Mouse (Mus musculus) embryonic facial prominence, embryonic 13.5 days (tissue): ENCODE measurements around the gene Prickle2. TPM values are rescaled to one million over a fixed set of nuclear protein-coding genes. Genes with fewer than 3 reads are reported as not detected.

ENCODE experiments used
- ATAC-seq: fragments of 200-750 bp; cut with Nextera tagmentation; 2 replicates; pipeline ENCODE4 v1.8.0; 2017; ENCODE audit warnings: low read depth; ENCODE audit not compliant: insufficient number of reproducible peaks, insufficient read depth, low FRiP score, low TSS enrichment
- H3K27ac ChIP-seq: fragments of 300-500 bp; sonication (generic); 2 replicates; pipeline ENCODE4 v1.5.1; 2015; ENCODE audit warnings: moderate library complexity, mild to moderate bottlenecking, inconsistent platforms
- H3K27me3 ChIP-seq: fragments of 300-500 bp; sonication (generic); 2 replicates; pipeline ENCODE4 v1.6.1; 2015; ENCODE audit warnings: mild to moderate bottlenecking, inconsistent platforms
- H3K36me3 ChIP-seq: fragments of 300-500 bp; sonication (generic); 2 replicates; pipeline ENCODE4 v1.6.1; 2015; ENCODE audit warnings: mild to moderate bottlenecking, inconsistent platforms
- H3K4me1 ChIP-seq: fragments of 300-500 bp; sonication (generic); 2 replicates; pipeline ENCODE4 v1.6.1; 2015; ENCODE audit warnings: inconsistent platforms
- H3K4me2 ChIP-seq: fragments of 300-500 bp; sonication (generic); 2 replicates; pipeline ENCODE4 v1.6.1; 2015; ENCODE audit warnings: moderate library complexity, mild to moderate bottlenecking, inconsistent platforms
- H3K4me3 ChIP-seq: fragments of 300-500 bp; sonication (generic); 2 replicates; pipeline ENCODE4 v1.5.1; 2015; ENCODE audit warnings: mild to moderate bottlenecking, inconsistent platforms
- H3K9ac ChIP-seq: fragments of 300-500 bp; sonication (generic); 2 replicates; pipeline ENCODE4 v1.6.1; 2015; ENCODE audit warnings: mild to moderate bottlenecking, inconsistent platforms
- H3K9me3 ChIP-seq: fragments of 300-500 bp; sonication (generic); 2 replicates; pipeline ENCODE4 v1.6.1; 2016; ENCODE audit warnings: inconsistent platforms
- WGBS: fragments of 180-500 bp; shearing (Covaris S2); methylation state at CpG from one replicate; pipeline ENCODE4 v1.1.7; 2015; ENCODE audit warnings: mixed read lengths; 5-methylcytosine and 5-hydroxymethylcytosine counted together
- polyA plus RNA-seq: library from polyadenylated mRNA; unstranded; fragments of >200 nt; fragmentation: Nextera tagmentation; extraction: Ambion mirVana; gene quantifications from 2 replicates; pipeline ENCODE4 v1.2.1, GENCODE M21; 2015

The Prickle2 gene
- polyA plus RNA-seq, 1 experiment from 2014 or later: 6.5 TPM

DNA sequence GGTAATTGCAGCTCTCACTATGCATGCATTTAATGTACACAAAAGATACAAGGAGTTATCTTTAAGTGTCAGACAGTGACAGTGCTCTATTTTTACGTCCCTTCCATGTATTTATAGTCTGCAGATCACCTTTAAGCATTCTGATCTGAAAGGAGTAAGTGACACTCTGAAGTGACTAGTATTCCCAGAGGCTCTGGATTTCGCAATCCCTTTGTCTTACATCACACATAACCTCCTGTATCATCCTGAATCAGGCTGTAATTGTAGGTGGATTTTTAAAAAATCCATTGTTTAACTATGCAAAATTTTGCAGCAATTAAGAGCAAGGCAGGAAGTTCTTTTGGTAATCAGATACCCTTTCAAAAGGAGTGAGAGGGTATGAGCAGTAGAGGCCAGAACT lies 196.2 kb downstream of the Prickle2 start:
- no peak for ATAC-seq
- 56% methylated on average over 2 of the region's 2 CpGs for WGBS
- Histone ChIP-seq H3K4me3 (no peak overlapping the region), H3K27me3 (no peaks in the 10 kb centered on the region), H3K27ac (no peak overlapping the region), H3K4me2 (no peak overlapping the region), H3K9ac (no peak overlapping the region), H3K36me3 (no peaks in the 10 kb centered on the region), H3K9me3 (no peaks in the 10 kb centered on the region), H3K4me1 (no peaks in the 10 kb centered on the region)

DNA sequence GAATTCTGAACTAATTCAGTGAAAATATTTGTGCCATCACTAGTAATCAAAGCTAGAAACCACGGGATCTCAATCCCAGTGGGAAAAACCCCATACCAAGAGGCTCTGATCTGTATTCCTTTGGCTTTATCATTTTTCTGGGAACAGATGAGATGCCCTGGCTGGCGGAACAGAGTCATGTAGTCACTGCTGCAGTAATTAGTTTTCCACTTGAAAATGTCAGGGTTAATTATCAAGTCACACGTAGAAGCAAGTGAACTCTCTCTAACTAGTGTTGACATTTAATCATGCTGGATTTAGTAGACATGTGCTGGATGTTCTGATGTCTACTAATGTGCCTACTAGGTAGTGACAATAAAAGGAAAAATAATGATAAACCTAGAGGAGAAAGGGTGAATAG lies 199.7 kb downstream of the Prickle2 start:
- no peak overlapping the region for H3K4me3 ChIP-seq
- no peak for ATAC-seq
- 61% methylated on average over 3 of the region's 3 CpGs for WGBS

DNA sequence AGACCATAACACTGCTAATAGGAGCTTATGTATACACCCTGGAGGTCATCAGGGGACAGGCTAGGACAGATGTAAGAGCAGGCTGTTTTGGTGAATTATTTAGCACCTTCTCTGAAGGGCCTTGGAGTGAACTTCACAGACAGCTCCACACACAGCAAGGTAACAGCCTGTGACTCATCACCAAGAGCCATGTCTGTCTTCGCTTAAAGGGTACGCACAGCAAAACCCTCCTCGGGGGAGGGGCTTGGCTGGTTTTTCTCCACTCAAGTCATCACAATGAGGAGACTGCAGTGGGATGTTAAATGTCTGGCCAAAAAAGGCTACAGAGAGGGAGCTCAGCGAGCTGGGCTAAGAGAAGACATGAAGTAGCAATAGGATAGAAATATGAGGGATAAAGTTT lies 206.5 kb downstream of the Prickle2 start:
- H3K36me3 ChIP-seq: peaks cover 4% of the 10 kb centered on the region; the same call in 1 of the 2 replicates
- no peak for ATAC-seq
- H3K27ac ChIP-seq: no peak overlapping the region
- peaks cover 15% of the 10 kb centered on the region for H3K4me1 ChIP-seq
- no peak overlapping the region for H3K4me2 ChIP-seq
- no peaks in the 10 kb centered on the region for H3K9me3 ChIP-seq
- H3K4me3 ChIP-seq: no peak overlapping the region
- H3K9ac ChIP-seq: 0 out of 2 replicates have a peak overlapping the region, but pooled peaks have one; percentile 8
- 54% methylated on average over 4 of the region's 4 CpGs for WGBS
- H3K27me3 ChIP-seq: no peaks in the 10 kb centered on the region

More for the DNA sequence above, 199.7 kb downstream of the Prickle2 start:
- H3K4me2 ChIP-seq: no peak overlapping the region
- H3K27me3 ChIP-seq: no peaks in the 10 kb centered on the region
- H3K4me1 ChIP-seq: no peaks in the 10 kb centered on the region
- H3K9me3 ChIP-seq: no peaks in the 10 kb centered on the region
- no peak overlapping the region for H3K9ac ChIP-seq
- H3K27ac ChIP-seq: no peak overlapping the region
- H3K36me3 ChIP-seq: no peaks in the 10 kb centered on the region

DNA sequence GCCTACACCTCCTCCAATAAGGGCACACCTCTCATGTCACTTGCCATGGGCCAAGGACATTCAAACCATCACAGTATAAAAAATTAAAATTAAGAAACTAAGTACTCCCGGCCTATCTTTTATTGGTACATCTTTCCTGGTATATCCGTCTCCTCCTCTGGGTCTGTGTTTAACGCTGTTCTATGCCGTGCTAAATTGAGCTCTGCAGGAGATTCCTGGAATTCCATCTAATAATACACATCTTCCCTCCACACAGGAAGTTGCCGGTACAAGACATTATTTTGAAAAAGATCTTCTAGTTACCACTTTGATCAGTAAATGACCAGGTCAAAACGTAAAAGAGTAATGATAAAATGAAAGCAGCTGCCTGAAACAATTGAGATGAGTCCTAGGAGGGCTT lies 207.4 kb downstream of the Prickle2 start:
- no peaks in the 10 kb centered on the region for H3K9me3 ChIP-seq
- H3K27ac ChIP-seq: no peak overlapping the region
- peaks cover 15% of the 10 kb centered on the region for H3K4me1 ChIP-seq
- H3K36me3 ChIP-seq: peaks cover 4% of the 10 kb centered on the region; the same call in 1 of the 2 replicates
- ATAC-seq: no peak
- no peak overlapping the region for H3K4me2 ChIP-seq
- H3K4me3 ChIP-seq: no peak overlapping the region
- no peaks in the 10 kb centered on the region for H3K27me3 ChIP-seq
- WGBS: 19% methylated on average over 6 of the region's 6 CpGs
- no peak overlapping the region for H3K9ac ChIP-seq

DNA sequence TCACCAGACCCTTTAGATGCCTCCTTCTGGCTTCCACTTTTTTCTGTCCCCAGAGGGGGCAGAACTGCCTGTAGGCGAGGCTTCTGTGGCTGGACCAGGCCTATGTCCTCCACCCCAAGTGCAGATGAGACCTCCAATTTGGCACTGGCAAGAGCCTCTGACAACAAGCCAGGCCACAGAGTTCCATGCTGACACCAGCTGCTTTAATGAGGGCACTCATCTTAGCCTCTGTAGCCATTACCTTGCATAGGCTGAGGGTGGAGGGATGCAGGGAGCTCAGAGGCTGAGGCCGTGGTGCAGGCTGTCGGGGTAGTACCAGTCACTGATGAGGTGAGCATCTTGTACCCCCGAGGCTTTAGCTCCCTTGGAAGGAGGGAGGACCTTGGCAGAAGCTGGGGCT lies 208.7 kb downstream of the Prickle2 start:
- WGBS: 71% methylated on average over 4 of the region's 4 CpGs
- no peaks in the 10 kb centered on the region for H3K9me3 ChIP-seq
- no peak overlapping the region for H3K9ac ChIP-seq
- peaks cover 4% of the 10 kb centered on the region; the same call in 1 of the 2 replicates for H3K36me3 ChIP-seq
- peaks cover 15% of the 10 kb centered on the region for H3K4me1 ChIP-seq
- no peak overlapping the region for H3K4me3 ChIP-seq
- no peaks in the 10 kb centered on the region for H3K27me3 ChIP-seq
- no peak overlapping the region for H3K27ac ChIP-seq
- ATAC-seq: no peak
- H3K4me2 ChIP-seq: no peak overlapping the region

DNA sequence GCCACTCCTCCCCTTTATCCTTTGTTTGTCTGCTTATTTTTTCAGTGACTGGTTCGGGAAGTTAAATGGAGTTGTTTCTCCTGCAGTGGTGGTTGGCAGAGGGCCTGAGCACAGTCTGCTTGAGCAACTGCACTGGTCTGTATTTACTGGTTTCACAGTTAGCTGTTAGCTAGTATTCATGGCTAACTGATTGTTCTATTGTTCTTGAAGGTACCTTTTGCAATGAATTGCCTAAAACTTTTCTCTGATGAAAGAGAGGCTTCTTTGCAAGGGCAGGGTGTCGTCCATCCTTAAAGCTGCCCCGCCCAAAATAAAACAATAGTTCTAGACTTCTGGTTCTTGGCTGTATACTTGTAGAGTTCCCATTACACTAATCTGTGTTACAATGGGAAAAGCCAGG lies 210.5 kb downstream of the Prickle2 start:
- 78% methylated on average over 3 of the region's 3 CpGs for WGBS
- H3K36me3 ChIP-seq: no peaks in the 10 kb centered on the region
- peaks cover 15% of the 10 kb centered on the region for H3K4me1 ChIP-seq
- no peak overlapping the region for H3K9ac ChIP-seq
- H3K27me3 ChIP-seq: no peaks in the 10 kb centered on the region
- H3K4me3 ChIP-seq: no peak overlapping the region
- H3K4me2 ChIP-seq: no peak overlapping the region
- no peaks in the 10 kb centered on the region for H3K9me3 ChIP-seq
- no peak for ATAC-seq
- H3K27ac ChIP-seq: no peak overlapping the region

DNA sequence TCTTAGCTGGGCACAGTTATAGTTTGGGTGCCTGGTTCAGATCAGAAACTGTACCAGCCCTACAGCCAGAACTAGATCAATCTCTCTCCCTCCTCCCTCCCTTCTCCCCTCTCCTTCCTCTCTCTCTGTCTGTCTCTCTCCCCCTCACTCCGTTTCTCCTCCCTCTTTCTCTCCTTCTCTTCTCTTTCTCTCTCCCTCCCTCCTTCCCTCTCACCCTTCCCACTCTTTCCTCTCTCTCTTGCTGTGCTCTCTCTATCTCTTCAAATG lies 224.3 kb downstream of the Prickle2 start:
- 0 out of 2 replicates have a peak, but pooled peaks have one; percentile 15 for ATAC-seq
- Histone ChIP-seq H3K4me3 (peak overlapping the region; percentile 47), H3K4me2 (peak overlapping the region; percentile 70), H3K9ac (no peak overlapping the region), H3K9me3 (no peaks in the 10 kb centered on the region), H3K36me3 (no peaks in the 10 kb centered on the region), H3K27me3 (no peaks in the 10 kb centered on the region), H3K27ac (no peak overlapping the region), H3K4me1 (peaks cover 30% of the 10 kb centered on the region)
- WGBS: 7% methylated on average over 1 of the region's 1 CpGs

DNA sequence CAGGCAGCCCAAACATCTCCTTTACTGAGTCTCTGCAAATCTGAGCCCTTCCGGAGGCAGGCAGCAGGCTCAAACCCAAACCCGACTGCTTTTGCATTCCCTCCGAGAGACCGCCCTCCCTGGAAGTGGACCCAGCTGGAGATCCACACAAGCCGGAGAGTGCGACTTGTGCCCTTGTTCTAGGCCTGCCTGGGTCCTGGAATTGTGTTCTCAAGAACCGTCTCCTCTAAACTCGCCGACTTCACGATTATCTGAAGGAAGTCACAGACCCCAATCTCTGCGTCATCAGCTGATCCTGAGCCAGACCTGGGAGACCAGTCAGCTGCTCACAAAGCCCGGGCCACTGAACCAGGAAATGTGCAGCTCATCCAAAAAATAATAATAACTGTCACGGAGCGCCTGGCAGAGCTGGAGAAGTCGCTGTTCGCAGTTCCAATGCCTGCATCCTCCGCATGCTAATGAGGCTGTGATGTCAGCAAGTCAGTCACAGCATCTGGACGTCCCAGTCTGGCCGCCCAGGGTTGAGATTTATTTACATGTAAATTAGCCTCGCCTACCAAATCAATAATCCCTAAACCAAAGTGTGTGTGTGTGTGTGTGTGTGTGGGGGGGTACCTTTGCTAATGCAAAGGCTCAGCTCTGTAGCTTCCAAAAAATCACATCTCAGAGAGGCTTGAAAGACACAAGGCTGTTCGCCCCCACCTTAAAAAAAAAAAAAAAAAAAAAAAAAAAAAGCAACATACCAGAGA lies 224.8 kb downstream of the Prickle2 start:
- peak overlapping the region; percentile 47 for H3K4me3 ChIP-seq
- peaks cover 30% of the 10 kb centered on the region for H3K4me1 ChIP-seq
- under 1% methylated on average over 21 of the region's 21 CpGs for WGBS
- H3K27me3 ChIP-seq: no peaks in the 10 kb centered on the region
- H3K27ac ChIP-seq: peak overlapping the region; percentile 57
- ATAC-seq: 0 out of 2 replicates have a peak, but pooled peaks have one; percentile 6
- H3K36me3 ChIP-seq: no peaks in the 10 kb centered on the region
- H3K9me3 ChIP-seq: no peaks in the 10 kb centered on the region
- H3K4me2 ChIP-seq: peak overlapping the region; percentile 70
- peak overlapping the region; percentile 61 for H3K9ac ChIP-seq

DNA sequence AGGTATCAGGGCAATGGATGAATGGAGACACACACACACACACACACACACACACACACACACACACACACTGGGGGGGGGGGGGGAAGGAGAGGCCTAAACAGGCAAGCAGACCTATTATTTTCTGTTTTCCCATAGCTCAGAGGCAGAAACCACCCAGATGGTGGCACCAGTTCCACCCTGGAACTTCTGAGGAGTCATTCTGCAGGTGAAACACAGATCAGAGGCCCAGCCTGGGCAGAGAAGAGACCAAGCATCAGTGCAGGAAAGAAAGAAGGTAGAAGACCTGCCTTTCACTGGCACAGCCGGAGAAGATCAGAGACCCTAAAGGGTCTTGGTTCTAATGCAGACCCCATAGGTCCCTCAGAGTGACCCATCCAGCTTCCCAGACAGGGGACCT lies 227.3 kb downstream of the Prickle2 start:
- no peaks in the 10 kb centered on the region for H3K36me3 ChIP-seq
- no peak overlapping the region for H3K4me3 ChIP-seq
- no peak for ATAC-seq
- H3K9me3 ChIP-seq: no peaks in the 10 kb centered on the region
- no peak overlapping the region for H3K27ac ChIP-seq
- no peak overlapping the region for H3K9ac ChIP-seq
- H3K4me2 ChIP-seq: no peak overlapping the region
- H3K27me3 ChIP-seq: no peaks in the 10 kb centered on the region
- WGBS: 100% methylated on average over 1 of the region's 1 CpGs
- peaks cover 30% of the 10 kb centered on the region for H3K4me1 ChIP-seq

DNA sequence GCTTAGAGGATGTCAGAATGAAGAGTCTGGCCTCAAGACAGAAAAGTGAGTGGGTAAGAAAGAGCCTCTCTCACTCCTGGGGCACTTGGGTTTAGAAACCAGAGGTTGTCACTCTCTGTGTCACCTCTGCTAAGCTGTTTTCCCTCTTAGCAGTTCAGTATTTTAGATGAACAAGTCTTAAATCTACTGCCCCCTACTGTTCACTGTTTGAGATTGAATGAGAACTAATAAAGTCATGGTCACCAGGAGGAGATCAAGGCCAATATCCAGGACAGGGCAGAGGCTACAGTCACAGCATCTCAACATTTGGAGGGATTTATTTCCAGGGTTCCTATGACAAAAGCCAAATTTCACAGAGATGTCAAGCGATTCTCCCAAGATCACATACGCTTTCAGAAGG lies 228.3 kb downstream of the Prickle2 start:
- Histone ChIP-seq H3K36me3 (no peaks in the 10 kb centered on the region), H3K9me3 (no peaks in the 10 kb centered on the region), H3K4me1 (peaks cover 30% of the 10 kb centered on the region), H3K4me2 (no peak overlapping the region), H3K9ac (no peak overlapping the region), H3K27ac (no peak overlapping the region), H3K4me3 (no peak overlapping the region), H3K27me3 (no peaks in the 10 kb centered on the region)
- ATAC-seq: no peak
- WGBS: 93% methylated on average over 2 of the region's 2 CpGs

DNA sequence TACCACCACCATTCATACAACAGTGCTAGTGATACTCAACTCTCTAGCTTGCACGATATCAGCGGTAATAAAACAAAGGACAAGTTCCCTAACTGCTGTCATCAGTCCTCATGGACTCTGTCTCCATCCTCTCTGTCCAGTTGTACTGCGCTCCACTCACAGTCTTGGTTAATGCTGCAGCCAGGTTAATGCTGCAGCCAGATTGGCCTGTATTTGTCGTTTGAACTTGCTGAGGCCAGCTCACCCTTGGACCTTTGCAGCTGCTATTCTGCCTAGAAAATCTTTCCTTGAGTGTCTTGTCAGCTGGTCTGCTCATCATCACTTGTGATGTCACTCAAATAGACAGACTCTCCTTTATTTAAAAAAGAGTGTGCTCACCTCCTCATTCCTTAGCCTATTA lies 236.5 kb downstream of the Prickle2 start:
- H3K27ac ChIP-seq: peak overlapping the region; percentile 57; the same call in 1 of the 2 replicates
- ATAC-seq: no peak
- WGBS: 78% methylated on average over 4 of the region's 4 CpGs

DNA sequence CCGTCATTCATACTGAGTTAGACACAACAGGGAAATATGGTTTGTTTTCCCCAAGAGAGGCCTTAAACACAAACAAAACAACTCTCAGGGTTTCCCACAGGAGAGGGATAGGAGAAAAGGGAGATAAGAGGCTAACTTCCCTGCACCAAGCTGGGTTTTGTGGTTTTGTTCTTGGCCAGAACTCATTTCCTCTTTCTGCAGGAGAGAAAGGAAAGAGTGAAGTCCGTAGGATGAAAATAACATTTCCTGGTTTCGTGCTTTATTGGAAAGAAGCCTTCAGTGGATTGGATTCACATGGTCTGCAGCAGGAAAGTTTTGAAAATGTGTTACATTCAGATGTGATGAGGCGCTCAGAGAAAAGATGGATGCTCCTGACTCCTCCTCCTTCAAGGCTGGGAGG lies 237.1 kb downstream of the Prickle2 start:
- H3K4me2 ChIP-seq: no peak overlapping the region
- WGBS: 56% methylated on average over 4 of the region's 4 CpGs
- H3K27ac ChIP-seq: peak overlapping the region; percentile 57
- H3K27me3 ChIP-seq: no peaks in the 10 kb centered on the region
- H3K4me3 ChIP-seq: no peak overlapping the region
- ATAC-seq: no peak
- no peak overlapping the region for H3K9ac ChIP-seq
- peaks cover 35% of the 10 kb centered on the region for H3K4me1 ChIP-seq
- H3K36me3 ChIP-seq: no peaks in the 10 kb centered on the region
- no peaks in the 10 kb centered on the region for H3K9me3 ChIP-seq

More for the DNA sequence above, 236.5 kb downstream of the Prickle2 start:
- Histone ChIP-seq H3K9me3 (no peaks in the 10 kb centered on the region), H3K9ac (no peak overlapping the region), H3K4me3 (no peak overlapping the region), H3K36me3 (no peaks in the 10 kb centered on the region), H3K4me2 (no peak overlapping the region), H3K4me1 (peaks cover 35% of the 10 kb centered on the region), H3K27me3 (no peaks in the 10 kb centered on the region)
